ENCODE assay signal across 8 mouse cellular contexts in genomic region chr7:45134544-45135026, GRCm38 (mm10). TPM values are rescaled to one million over a fixed set of nuclear protein-coding genes. Genes with fewer than 3 reads are reported as not detected.
A peak's percentile ranks its signal among the peaks of the same experiment; 100 is the strongest.
DNase-seq lines count a peak whose midpoint lies in the region; ATAC-seq lines count a peak whose summit lies in the region.

No protein-coding gene starts in this region.

- H3K9ac ChIP-seq in heart, embryonic 12.5 days, result no peak overlapping the region
- no peak overlapping the region for H3K9ac ChIP-seq in embryonic facial prominence, embryonic 14.5 days (ENCODE audit: low read depth, low read length)
- no peak overlapping the region for H3K9ac ChIP-seq in lung, embryonic 15.5 days

- peak overlapping the region; percentile 57; the same call in 1 of the 2 replicates for H3K4me3 ChIP-seq in heart, embryonic 12.5 days
- no peak overlapping the region for H3K4me3 ChIP-seq in embryonic facial prominence, embryonic 14.5 days (ENCODE audit: low read depth, low read length)
- no peak overlapping the region for H3K4me3 ChIP-seq in lung, embryonic 15.5 days

- peak; percentile 57 for ATAC-seq in heart, embryonic 12.5 days (ENCODE audit: insufficient number of reproducible peaks, low FRiP score)
- no peak for ATAC-seq in embryonic facial prominence, embryonic 14.5 days (ENCODE audit: low read depth)
- peak; percentile 40; the same call in 1 of the 2 replicates for ATAC-seq in lung, embryonic 15.5 days (ENCODE audit: borderline replicate concordance, extremely low read depth, low FRiP score, low TSS enrichment)

- H3K4me1 ChIP-seq in heart, embryonic 12.5 days (replicated peaks), result peaks cover 42% of the 10 kb centered on the region
- peaks cover 8% of the 10 kb centered on the region; the same call in 1 of the 2 replicates for H3K4me1 ChIP-seq in embryonic facial prominence, embryonic 14.5 days (ENCODE audit: control insufficient read depth, insufficient read depth, low read length)
- peaks cover 17% of the 10 kb centered on the region for H3K4me1 ChIP-seq in lung, embryonic 15.5 days

- WGBS in heart, embryonic 12.5 days, result 8% methylated on average over 12 of the region's 12 CpGs
- WGBS in embryonic facial prominence, embryonic 14.5 days, result 10% methylated on average over 12 of the region's 12 CpGs
- WGBS in lung, embryonic 15.5 days, result 9% methylated on average over 12 of the region's 12 CpGs

- peak overlapping the region; percentile 87 for H3K4me2 ChIP-seq in heart, embryonic 12.5 days
- H3K4me2 ChIP-seq in embryonic facial prominence, embryonic 14.5 days (ENCODE audit: low read depth, low read length), result no peak overlapping the region
- H3K4me2 ChIP-seq in lung, embryonic 15.5 days, result 0 out of 2 replicates have a peak overlapping the region, but pooled peaks have one; percentile 0

- H3K27me3 ChIP-seq in heart, embryonic 12.5 days (replicated peaks), result 0 out of 2 replicates have a peak, but pooled peaks cover 8% of the 10 kb centered on the region
- H3K27me3 ChIP-seq in embryonic facial prominence, embryonic 14.5 days (replicated peaks; ENCODE audit: control insufficient read depth, insufficient read depth, low read length), result no peaks in the 10 kb centered on the region
- no peaks in the 10 kb centered on the region; the same call in 1 of the 2 replicates for H3K27me3 ChIP-seq in lung, embryonic 15.5 days

- H3K9me3 ChIP-seq in heart, embryonic 12.5 days (replicated peaks), result peaks cover 3% of the 10 kb centered on the region
- H3K9me3 ChIP-seq in embryonic facial prominence, embryonic 14.5 days (ENCODE audit: control insufficient read depth, low read length), result no peaks in the 10 kb centered on the region
- H3K9me3 ChIP-seq in lung, embryonic 15.5 days, result no peaks in the 10 kb centered on the region

- H3K27ac ChIP-seq in heart, embryonic 12.5 days (ENCODE audit: poor library complexity, severe bottlenecking), result no peak overlapping the region
- no peak overlapping the region for H3K27ac ChIP-seq in embryonic facial prominence, embryonic 14.5 days (replicated peaks; ENCODE audit: low read depth, low read length)
- no peak overlapping the region for H3K27ac ChIP-seq in lung, embryonic 15.5 days

- H3K36me3 ChIP-seq in heart, embryonic 12.5 days, result no peaks in the 10 kb centered on the region
- no peaks in the 10 kb centered on the region for H3K36me3 ChIP-seq in embryonic facial prominence, embryonic 14.5 days (ENCODE audit: control insufficient read depth, insufficient read depth, low read length)
- H3K36me3 ChIP-seq in lung, embryonic 15.5 days, result no peaks in the 10 kb centered on the region

- DNase-seq in heart, adult 8-10 months (ENCODE audit: low spot score), result no peak
- DNase-seq in ES-CJ7 (ENCODE audit: low read depth, low spot score), result peak; percentile 97
- peak; percentile 44 for DNase-seq in embryonic facial prominence, embryonic 14.5 days (ENCODE audit: low spot score)
- DNase-seq in thymus, postnatal 4 days, result peak; percentile 83
- no peak for DNase-seq in ovary, postnatal 36 days (ENCODE audit: low spot score)
- no peak for DNase-seq in adrenal gland, adult 2 months

RNA-seq across cellular contexts. Expression of gene Gm45713, which starts 1.4 kb away (rescaled TPM):
- 0.22 and 0.50 TPM in 2 replicates for polyA plus RNA-seq in heart, embryonic 12.5 days (2016; fragmentation: Nextera tagmentation; extraction: Ambion mirVana)
- total RNA-seq in heart, adult 8-10 months (2022), result 1 to 10 TPM in 1 of 4 experiments, not detected in 3; 1.7 TPM
- 0.47 and 0.61 TPM in 2 replicates for polyA plus RNA-seq in embryonic facial prominence, embryonic 14.5 days (2014; fragmentation: Nextera tagmentation; extraction: Ambion mirVana)
- 0.19 and 0.20 TPM in 2 replicates for polyA plus RNA-seq in lung, embryonic 15.5 days (2015; fragmentation: Nextera tagmentation; extraction: Ambion mirVana)
- total RNA-seq in adrenal gland, adult 2 months (2021), result not detected
- 6.3 and 7.4 TPM in 2 replicates for polyA plus RNA-seq in adrenal gland, adult 2 months (2012; rRNA removed)

RNA-seq across cellular contexts. Expression of gene Flt3l, which starts 1.6 kb away (rescaled TPM):
- 1.1 and 1.2 TPM in 2 replicates for polyA plus RNA-seq in heart, embryonic 12.5 days (2016; fragmentation: Nextera tagmentation; extraction: Ambion mirVana)
- 1 to 10 TPM; 6.1 to 7.9 (median 6.5) TPM for total RNA-seq in heart, adult 8-10 months (2022)
- 2.3 TPM in 2 replicates for polyA plus RNA-seq in embryonic facial prominence, embryonic 14.5 days (2014; fragmentation: Nextera tagmentation; extraction: Ambion mirVana)
- polyA plus RNA-seq in lung, embryonic 15.5 days (2015; fragmentation: Nextera tagmentation; extraction: Ambion mirVana), result 1.5 and 8.3 TPM in 2 replicates
- 10 to 100 TPM; 20.5 to 25.3 TPM for total RNA-seq in adrenal gland, adult 2 months (2021)
- polyA plus RNA-seq in adrenal gland, adult 2 months (2012; rRNA removed), result 122 TPM in 2 replicates

RNA-seq across cellular contexts. Expression of gene Rpl13a, which starts 6.0 kb away (rescaled TPM):
- 868 and 880 TPM in 2 replicates for polyA plus RNA-seq in heart, embryonic 12.5 days (2016; fragmentation: Nextera tagmentation; extraction: Ambion mirVana)
- 100 to 1,000 TPM; 580 to 769 (median 686) TPM for total RNA-seq in heart, adult 8-10 months (2022)
- polyA plus RNA-seq in embryonic facial prominence, embryonic 14.5 days (2014; fragmentation: Nextera tagmentation; extraction: Ambion mirVana), result 1,594 and 1,619 TPM in 2 replicates
- 1,187 and 1,308 TPM in 2 replicates for polyA plus RNA-seq in lung, embryonic 15.5 days (2015; fragmentation: Nextera tagmentation; extraction: Ambion mirVana)
- 1,000 to 10,000 TPM; 1,285 to 1,750 TPM for total RNA-seq in adrenal gland, adult 2 months (2021)
- polyA plus RNA-seq in adrenal gland, adult 2 months (2012; rRNA removed), result 476 and 515 TPM in 2 replicates

RNA-seq across cellular contexts. Expression of gene Rps11, which starts 10.3 kb away (rescaled TPM):
- 1,003 and 1,022 TPM in 2 replicates for polyA plus RNA-seq in heart, embryonic 12.5 days (2016; fragmentation: Nextera tagmentation; extraction: Ambion mirVana)
- 100 to 1,000 TPM; 572 to 626 (median 604) TPM for total RNA-seq in heart, adult 8-10 months (2022)
- polyA plus RNA-seq in embryonic facial prominence, embryonic 14.5 days (2014; fragmentation: Nextera tagmentation; extraction: Ambion mirVana), result 1,575 and 1,608 TPM in 2 replicates
- 1,432 and 1,559 TPM in 2 replicates for polyA plus RNA-seq in lung, embryonic 15.5 days (2015; fragmentation: Nextera tagmentation; extraction: Ambion mirVana)
- 1,000 to 10,000 TPM; 1,290 to 1,478 TPM for total RNA-seq in adrenal gland, adult 2 months (2021)
- 60.0 and 80.0 TPM in 2 replicates for polyA plus RNA-seq in adrenal gland, adult 2 months (2012; rRNA removed)

RNA-seq across cellular contexts. Expression of gene Pih1d1, which starts 19.5 kb away (rescaled TPM):
- 81.3 and 86.2 TPM in 2 replicates for polyA plus RNA-seq in heart, embryonic 12.5 days (2016; fragmentation: Nextera tagmentation; extraction: Ambion mirVana)
- total RNA-seq in heart, adult 8-10 months (2022), result 10 to 100 TPM; 40.4 to 50.5 (median 48.0) TPM
- 80.3 and 88.8 TPM in 2 replicates for polyA plus RNA-seq in embryonic facial prominence, embryonic 14.5 days (2014; fragmentation: Nextera tagmentation; extraction: Ambion mirVana)
- 100 and 103 TPM in 2 replicates for polyA plus RNA-seq in lung, embryonic 15.5 days (2015; fragmentation: Nextera tagmentation; extraction: Ambion mirVana)
- total RNA-seq in adrenal gland, adult 2 months (2021), result 10 to 100 TPM; 52.2 to 69.2 TPM
- polyA plus RNA-seq in adrenal gland, adult 2 months (2012; rRNA removed), result 46.1 and 50.8 TPM in 2 replicates

Comparison
In these comparisons a context has a peak if more than half of its experiments do, and no peak if none do; other contexts are left out.
1. DNase-seq: peak in ES-CJ7 (single experiment), embryonic facial prominence, embryonic 14.5 days (single experiment) and thymus, postnatal 4 days (single experiment); none in heart, adult 8-10 months (single experiment), ovary, postnatal 36 days (single experiment) and adrenal gland, adult 2 months (single experiment).
2. RNA of gene Flt3l, which starts 1.6 kb away (polyA plus RNA-seq): 122 TPM in adrenal gland, adult 2 months; 2.3 TPM in embryonic facial prominence, embryonic 14.5 days, 1.5 to 8.3 TPM in lung, embryonic 15.5 days and 1.1 to 1.2 TPM in heart, embryonic 12.5 days; every median in the first group is over 10 times any median in the second.